Mouse (Mus musculus) 3T3-L1 (cell line): ENCODE data around the gene Asb6.

Experiments used
- DNase-seq: peaks from one replicate; pipeline ENCODE4 v3.0.0-alpha.2; 2015; ENCODE audit warnings: low read depth, low spot score

The Asb6 gene

DNA sequence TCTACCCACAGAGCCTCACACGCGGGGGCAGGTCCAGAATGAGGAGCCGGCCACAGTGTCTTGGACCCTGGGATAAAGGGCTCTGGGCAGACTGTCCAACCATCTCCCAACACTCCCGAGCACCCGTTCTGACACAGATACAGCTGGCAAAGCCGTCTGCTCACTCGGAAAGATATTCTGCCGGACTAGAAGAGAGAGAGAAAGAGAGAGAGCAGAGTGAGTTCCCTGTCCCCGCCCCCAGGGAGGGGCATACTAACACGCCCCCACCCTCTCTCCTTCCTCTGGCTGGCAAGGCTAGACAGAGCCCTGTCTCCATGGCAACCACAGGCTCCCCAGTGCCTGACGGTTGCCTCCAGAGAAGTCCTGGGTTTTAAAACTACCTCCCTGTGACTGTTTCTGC lies 33.8 kb downstream of the Asb6 start:
- peak; percentile 83 for DNase-seq

DNA sequence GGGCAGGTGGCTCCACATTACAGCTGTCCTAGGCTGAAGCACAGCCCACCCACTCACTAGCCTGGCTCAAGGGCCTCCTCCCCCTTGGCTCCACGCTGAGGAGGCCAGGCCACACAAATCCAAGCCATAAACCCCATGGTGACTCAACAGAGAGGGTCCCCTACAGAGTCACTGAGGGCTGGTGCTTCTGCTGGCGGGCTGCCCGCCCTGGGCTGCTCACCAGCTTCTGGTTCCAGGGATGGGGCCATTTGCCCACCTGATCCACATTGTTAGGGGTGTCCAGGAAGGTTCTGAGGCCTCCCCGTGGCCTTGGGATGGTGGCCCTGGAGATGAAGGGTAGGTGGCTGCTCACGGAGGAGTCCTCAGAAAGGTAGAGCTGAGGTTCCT lies 34.3 kb downstream of the Asb6 start:
- no peak for DNase-seq

DNA sequence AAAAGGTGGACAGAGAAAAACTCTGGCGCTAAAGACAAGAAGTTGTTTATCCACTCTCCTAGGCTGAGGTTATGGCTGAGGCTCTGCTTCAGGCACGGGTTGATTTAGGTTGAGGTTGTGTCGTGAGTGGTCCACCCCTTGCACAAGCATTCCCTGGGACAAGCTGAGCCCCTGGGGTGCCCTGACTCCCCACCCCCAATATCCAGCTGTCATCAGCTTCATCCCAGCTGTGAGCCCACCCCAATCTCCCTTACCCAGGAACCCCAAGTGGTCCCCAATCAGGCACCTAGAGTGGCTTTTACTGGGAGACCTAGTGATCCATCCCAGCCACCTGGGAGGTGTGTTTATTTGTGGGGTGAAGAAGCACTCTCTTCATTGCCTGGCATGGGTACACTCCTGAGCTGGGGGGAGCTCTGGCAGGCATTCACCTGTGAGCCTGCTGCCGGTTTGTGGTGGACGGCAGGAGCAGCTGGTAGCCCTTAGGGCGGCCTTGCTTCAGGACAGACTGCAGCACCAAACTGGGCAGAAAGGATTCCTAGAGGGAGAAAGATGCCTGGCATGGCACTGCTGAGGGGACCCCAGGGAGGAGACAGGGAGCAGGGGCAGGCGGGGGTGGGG lies 34.8 kb downstream of the Asb6 start:
- DNase-seq: no peak

DNA sequence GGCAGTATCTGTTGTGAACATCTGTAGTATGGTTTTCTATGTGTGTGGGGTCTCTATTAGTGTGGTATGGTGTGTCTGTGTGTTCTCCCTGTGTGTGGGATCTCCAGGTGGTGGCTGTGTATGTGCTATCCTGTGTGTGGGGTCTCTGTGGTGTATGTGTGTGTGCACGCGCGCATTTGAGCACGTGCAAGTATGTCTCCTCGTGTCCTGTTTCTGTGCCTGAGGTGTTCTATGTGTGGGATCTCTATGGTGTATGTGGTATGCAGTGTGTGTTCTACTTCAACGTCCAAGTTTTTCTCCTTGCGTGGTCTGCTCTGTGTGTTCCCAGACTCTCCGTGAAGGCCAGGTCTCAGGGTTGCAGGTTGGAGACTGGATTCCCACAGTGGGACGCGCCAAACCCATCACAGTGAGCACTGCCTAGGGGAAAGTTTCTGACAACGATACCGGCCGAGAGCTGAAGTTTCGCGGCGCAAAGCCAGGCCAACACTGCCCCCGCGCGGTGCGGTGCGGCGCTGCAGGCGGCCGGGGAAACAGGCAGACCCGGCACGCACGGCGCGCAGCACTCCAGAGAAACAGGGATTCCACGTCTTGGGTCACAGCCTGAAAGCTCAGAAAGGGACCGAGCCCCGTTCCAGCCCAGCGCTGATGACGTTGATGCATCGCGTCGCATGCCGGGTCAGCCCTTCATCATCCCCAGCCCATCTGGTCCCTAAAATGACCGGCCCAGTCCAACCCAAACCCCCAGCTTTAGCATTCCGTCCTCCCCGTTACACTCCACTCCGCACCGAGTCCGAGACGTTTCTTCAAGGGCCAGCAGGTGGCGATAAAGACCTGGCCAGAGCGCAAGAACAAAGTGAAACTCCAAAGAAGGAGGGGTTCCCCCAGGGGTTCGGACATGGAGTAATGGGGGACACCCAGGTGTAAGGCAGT lies 35.7 kb downstream of the Asb6 start:
- DNase-seq: peak; percentile 88

DNA sequence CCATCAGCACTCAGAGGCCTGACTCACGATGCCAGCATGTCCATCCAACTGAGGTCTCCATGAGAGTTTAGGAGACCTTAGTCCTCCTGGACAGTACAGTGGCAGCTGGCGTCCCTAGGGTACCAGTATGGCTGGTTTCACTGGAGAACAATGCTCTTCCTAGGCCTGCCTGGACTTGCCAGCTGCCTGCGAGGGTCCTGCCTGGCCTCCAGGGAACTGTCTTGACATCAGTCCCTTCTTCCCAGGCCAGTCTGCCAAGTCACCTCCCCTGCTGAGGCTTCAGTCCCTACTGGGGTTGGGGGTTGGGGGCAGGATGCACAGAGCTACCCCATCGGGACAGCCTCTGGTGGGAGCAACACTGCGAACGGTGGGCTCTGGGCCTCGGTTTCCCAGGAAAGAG lies 38.1 kb downstream of the Asb6 start:
- no peak for DNase-seq

DNA sequence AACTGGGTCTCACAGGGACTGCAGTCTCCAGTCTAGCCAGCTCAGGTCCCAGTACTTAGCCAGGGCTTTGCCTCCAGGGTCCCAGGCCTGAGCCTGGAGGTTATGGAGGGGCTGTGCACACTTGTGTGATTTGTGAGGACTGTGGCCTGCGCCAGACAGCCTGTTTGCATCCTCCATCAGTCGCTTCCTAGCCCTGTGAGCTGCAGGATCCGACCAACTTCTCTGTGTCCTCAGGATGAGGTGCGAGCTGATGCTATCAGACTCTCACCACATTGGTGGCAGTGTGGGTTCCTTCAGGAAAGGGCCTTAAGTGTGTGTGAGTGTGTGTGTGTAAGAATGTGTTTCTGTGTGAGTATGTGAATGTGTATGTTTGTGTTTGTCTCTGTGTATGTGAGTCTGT lies 42.7 kb downstream of the Asb6 start:
- no peak for DNase-seq

DNA sequence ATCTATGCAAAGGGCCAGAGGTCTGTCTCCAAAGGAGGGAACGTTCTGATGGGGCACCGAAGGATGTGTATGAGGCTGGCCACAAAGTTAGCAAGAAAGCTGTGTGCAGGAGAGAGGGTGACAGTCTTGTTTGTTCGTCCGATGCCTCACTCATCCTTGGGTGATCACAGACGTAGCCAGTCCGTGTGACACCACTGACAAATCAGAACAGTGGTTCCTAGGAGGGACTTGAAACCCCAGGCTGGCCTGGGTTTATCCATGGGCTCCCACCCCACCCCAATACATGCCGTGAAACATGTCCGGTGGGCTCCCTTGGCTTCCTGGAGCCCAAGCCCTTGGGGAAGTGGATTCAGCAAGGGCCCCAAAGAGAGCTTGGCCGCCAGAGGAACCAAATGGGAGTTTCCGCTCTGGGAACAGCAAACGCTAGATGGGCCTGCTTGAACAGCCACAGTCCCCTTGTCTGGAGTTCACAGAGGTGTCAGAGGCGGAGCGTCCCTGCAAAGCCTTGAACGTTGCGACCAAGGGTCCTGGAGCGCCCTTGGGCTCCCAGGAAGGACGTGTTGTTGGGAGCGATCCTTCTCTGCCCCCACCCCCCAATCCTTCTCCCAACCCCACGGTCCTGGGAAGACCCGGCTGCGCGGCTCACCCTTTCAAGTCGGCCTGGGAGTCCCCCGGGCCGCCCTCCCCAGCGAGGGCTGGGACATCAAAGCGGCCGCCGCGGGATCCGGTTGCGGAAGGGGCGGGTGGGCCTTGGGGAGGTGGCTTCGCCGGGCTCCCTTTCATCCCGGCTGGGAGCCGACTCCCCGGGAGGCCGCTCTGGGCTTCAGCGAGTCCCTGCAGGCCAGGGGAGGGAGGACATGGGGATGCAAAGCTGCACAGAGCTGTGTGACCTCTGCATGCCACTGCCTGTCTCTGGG lies 45.8 kb downstream of the Asb6 start:
- no peak for DNase-seq

DNA sequence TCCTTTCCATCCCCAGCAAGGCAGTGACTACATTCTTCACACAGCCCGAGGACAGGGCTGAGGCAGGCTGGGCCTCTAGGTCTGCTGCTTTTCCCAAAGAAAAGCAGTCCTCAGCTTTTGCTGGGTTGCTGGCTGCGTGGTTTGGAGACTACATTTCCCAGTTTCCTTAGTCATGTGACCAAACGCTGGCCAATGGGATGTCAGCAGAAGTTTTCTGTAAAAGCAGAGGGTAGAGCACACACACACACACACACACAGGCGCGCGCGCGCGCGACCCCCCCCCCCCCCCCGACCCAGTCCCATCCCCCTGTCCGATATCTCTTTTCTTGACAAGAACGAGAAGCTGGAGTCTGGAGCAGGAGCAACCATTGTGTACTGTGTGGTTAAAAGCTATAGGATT lies 46.8 kb downstream of the Asb6 start:
- peak; percentile 69 for DNase-seq

DNA sequence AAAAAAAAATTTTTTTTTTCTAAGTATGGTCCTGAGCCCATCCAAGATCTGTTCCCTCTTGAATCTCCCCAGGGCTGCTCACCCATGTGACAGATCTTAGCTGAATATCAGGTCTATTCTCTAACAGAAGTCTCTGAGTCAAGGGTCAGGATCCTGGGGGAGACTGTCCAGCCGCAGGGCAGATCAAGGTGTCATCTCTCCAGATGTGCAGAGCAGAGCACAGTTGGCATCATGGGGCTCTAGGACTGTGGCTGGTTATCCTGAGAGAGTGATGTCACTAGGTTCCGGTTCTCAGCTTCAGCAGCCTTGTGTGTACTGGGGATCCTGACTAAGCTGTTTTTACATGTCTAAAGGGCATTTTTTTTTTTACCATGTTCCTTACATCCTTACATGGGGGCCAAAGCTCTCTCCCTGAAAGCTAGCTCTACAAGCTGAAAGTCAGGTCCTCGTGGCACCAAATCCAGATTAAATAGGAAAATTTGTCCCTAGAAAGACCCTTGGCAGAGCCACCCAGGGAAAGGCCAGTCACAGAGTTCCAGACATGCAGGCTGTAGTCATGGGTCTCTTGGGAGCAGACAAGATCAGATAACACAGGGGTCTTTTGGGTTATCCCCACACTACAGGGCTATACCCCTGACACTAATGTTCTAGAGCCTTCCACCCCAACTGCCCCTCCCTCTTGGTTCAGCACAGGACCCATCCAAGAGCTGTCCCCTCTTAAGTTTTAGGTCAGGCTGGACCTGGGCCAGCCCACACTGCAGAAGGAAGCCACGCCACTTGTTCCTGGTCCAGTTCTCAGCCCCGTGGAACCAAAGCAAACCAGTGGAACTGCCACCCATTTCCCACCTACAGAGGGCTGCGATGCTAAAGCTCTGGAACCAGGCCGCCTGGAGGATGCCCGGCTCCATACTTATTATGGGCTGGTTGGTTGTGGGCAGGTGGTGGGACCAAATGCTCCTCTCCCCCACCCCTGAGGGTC lies 47.5 kb downstream of the Asb6 start:
- DNase-seq: no peak

DNA sequence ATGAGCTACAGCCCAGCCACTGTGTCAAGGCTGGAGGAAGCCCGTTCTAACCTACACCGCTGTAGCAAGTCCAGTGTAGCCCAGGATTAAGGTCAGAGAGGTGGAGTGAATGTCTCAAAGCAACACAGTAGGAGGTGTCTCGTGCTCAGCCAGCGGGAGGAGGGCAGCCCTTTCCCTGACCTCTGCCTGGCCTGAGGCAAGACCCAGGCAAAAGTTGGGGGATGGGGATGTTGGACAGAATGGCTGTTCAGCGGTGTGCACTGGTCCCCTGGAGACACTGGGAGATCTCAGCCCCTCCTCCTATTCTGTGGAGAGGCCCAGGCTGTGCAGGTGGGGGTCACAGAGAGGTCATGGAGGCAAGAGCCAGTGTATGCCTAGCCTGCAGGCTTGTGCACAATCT lies 50.9 kb downstream of the Asb6 start:
- DNase-seq: no peak

DNA sequence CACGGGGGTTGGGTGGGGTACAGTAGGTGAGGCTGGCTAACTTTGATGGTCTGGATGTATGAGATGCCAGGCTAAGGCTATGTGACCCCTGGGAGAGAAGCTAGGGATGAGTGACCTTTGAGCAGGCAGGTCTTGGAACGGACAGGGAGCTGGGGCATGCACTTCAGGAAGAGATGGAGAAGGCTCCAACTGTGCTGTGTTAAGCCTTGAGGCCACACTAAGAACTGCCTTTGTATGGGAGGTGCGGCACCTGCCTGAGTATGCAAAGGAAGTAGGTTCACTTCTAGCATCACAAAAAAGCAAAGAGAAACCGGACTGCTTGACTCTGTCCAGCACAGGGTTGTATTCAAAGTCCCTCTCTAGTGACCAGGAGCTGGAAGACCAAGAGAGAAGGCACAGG lies 51.9 kb downstream of the Asb6 start:
- no peak for DNase-seq

DNA sequence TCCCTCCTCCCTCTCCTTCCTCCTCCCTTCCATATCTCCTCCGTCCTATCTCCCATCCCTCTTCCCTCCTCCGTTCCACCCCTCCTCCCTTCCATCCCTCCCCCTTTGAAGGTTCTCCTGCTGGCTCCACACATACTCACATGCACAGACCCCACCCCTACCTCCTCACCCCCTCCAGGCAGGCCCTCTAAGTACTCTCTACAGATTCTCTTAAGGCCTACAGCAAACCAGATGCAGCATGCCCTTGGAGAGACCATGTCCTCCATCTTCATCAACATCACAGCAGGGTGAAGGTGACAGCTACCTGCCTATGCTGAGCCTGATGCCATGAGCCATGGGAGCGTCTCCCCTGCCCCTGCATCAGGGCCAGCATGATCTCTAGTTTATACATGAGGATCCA lies 52.9 kb downstream of the Asb6 start:
- no peak for DNase-seq

DNA sequence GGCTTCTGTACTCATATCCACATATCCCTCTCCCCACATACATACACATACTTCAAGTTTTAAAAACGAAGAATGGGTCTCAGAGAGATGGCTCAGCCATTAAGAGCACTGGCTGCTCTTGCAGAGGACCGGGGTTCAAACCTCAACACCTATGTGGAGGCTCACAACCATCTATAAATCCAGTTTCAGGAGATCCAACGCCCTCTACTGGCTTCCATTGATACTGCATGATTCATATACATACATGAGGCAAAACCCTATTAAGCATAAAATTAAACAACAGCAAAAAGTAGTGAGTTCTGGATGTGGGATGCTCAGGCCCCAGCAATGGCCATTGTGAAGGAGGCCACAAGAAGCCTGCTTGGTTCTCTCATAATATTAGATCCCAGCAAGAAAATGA lies 54.2 kb downstream of the Asb6 start:
- no peak for DNase-seq

DNA sequence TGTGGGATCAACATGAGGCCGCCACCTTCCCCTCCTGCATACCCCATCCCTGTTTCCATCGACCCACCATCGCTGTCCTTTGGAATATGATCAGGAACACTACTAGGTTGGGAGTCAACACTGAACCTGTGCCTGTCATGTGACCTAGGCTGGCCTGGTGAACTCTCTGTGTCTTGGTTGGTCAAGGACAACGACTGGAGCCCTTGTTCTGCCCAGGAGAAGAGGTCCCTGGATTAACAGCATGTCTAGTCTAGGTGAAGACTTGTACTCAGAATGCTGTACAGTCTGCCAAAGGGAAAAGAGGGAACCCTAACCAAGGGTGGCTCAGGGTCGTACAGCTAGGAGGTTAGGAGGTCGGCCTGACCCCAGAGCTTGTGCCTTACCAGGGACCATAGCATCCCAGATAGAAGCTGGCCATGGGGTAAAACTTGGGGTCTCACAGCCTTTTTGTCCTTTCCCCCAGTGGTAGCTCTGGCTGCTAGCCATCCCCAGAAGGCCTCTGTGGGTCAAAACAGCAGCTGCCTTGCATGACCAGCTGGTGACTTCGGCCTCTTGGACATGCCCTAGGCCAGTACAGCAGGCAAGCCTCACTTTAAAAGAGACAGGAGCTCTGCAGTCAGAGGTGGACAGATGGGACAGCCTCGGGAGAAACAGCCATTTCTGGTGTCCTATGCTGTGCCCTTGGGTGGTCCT lies 56.7 kb downstream of the Asb6 start:
- DNase-seq: no peak
